Mouse (Mus musculus) embryo, embryonic 10.5 days (tissue): ENCODE measurements around the gene Ttpal.
"Not testable (repeated sequence)": the region's sequence is repeated elsewhere in the genome, so short reads cannot be mapped to it uniquely, and the experiment has no call there.

Experiments used
- DNase-seq: peaks from one replicate; pipeline ENCODE4 v3.0.0-alpha.2; 2015; ENCODE audit warnings: low spot score

Ttpal gene

GRCm38 (mm10) chr2:163592084-163592483 is 10.0 kb upstream of the Ttpal start:
- peak; percentile 58 for DNase-seq

DNA sequence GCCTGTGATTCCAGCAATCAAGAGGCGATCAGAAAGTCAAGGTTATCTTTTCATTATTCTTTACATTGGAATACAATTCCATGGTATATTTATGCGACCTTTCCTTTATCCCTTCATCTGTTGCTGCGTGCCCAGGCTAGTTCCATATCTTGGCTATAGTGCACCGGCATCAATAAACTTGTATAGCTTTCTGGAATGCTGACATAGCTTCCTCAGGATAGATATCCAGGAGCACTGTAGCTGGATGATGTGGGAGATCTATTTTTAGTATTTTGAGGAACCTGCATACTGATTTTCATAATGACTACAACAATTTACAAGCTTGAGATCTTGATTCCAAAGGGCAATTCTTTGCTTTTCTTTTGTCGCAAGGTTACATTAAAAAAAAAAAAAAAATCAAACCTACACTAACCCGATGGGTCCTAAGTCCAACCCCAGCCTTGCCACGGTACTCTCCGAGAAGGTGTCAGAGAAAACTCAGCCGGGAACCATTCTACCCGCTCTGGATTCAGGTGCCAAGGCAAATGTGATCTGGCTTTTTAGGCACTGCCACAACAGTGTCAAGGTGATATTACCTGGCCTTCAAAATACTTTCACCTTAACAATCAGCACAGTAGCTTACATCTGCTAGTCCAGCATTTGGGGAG is 8.4 kb upstream of the Ttpal start:
- DNase-seq, result no peak

- no peak for DNase-seq
Observed at GRCm38 (mm10) chr2:163595119-163595518, 7.0 kb upstream of the Ttpal start.

DNA sequence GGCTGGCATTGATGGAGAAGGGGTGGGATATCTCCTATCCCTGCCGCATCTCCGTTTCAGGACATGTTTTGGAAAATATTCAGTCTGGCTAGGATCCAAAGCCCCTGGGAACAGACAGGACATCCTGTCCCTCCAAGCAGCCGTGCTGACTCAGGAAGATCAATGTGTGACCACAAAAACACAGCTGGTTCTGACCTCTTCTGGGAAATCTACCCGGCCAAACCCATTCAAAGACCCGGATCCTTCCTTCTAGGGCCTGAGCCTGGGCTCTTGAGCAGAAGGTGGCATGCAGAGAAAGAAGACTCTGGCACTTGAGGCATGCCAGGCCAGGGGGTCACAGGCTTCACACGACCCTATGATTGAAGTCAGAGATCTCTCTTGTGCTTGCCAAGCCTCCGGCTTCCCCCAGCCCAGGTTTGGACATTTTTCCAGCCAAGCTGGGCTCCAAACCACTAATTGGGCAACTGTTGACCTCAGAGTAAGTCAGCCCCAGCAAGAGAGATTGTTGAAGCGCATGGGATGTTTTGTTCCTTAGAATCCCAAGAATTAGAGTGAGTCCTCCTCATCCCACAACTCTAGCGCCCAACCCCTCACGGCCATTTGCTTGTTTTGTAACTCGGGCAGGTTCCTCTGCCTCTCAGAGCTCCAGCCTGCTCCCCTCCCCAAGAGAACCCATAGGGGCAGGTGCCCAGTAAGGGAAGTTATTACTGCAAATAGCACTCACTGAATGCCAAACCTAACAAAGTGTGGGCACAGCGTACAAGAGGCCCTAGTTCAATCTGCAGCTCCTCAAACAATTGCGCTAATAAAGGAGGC is 5.8 kb upstream of the Ttpal start:
- DNase-seq, result no peak

DNA sequence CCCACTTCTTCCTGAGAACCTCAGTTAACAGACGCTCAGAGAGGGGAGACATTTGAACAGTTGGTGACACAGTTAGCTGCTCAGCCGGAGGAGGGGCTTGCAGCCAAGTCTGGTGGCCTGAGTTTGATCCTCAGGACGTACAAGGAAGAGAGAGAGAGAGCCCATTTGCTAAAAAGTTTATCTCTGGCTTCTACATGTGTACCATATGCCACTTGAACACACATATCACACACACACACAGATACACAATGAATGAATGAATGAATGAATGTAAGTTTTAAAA is 5.3 kb upstream of the Ttpal start:
- DNase-seq, result no peak

GRCm38 (mm10) chr2:163597661-163598060 is 4.5 kb upstream of the Ttpal start:
- peak; percentile 35 for DNase-seq

GRCm38 (mm10) chr2:163599226-163599625 is 2.9 kb upstream of the Ttpal start:
- peak; percentile 81 for DNase-seq

- DNase-seq, result no peak
Observed at GRCm38 (mm10) chr2:163601066-163601465, 1.0 kb upstream of the Ttpal start.

- DNase-seq, result no peak
Observed at GRCm38 (mm10) chr2:163601712-163602100, 408 bp upstream of the Ttpal start.

DNA sequence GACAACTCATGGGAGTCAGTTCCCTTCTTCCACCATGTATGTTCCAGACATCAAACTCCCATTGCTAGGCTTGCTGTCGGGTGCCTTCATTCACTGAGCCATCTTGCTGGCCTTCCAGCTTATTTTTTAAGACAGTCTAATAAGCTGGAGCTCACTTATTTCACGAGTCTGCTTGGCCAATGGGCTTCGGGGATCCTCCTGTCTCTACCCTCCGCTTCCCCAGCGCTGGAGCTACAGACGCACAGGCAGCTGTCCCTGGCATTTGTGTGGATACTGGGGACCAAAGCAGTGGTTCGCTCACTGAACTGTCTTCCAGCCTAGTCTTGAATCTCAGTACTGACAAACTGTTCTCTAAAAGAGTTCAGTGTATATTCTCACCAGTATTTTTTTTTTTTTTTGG is 4.0 kb downstream of the Ttpal start:
- no peak for DNase-seq

- DNase-seq, result no peak
Observed at GRCm38 (mm10) chr2:163608008-163608407, 5.9 kb downstream of the Ttpal start.

DNA sequence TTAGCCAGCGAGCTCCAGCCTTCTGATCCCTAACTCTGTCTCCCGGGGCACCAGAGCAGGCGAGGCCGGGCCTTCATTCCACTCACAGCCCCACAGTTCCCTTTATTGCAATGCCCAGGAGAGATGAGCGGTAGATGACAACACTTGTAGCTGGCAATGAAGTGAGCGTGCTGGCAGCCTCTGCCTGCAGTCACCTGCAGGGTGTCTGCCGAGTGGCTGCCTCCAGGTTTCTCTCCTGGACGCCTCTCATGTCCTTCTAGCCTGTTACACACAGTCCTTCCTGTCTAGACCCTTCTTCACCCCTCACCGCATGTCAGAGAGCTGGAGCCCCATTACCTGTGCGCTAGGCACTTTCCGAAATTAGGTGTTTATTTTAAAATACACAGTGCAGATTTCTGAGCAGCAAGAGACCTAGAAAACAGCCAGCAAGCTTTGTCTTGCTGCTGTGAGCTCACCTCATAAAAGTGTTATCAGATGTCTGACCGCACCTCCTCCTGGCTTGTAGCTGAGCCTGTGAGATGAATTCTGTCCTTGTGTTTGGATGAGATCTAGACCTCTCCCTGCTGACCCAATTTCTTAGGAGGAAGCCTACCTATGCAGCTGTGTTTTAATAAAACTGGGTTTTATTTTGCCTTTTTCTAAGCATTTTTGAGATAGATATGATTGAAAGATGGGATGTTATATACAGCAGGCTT is 7.3 kb downstream of the Ttpal start:
- no peak for DNase-seq

GRCm38 (mm10) chr2:163611176-163611575 is 9.1 kb downstream of the Ttpal start:
- DNase-seq, result no peak

DNA sequence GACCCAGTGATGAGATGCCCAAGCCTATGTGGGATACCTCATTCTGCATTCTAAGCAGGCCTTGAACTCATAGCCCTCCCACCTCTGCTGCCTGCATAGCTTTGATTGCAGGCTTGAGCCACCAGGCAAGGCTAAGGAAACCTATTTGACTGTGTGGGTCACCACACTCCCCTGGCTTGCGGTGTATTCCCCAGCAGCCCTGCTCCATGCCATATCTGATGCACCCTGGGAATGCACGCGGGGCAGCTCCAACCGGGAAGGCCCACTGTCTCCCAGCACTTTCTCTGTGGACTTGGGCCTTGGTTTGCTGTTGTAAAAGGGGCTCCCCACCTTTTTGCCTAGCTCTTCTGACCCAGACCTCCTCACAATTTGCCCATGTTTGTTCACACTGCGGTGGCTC is 11.1 kb downstream of the Ttpal start:
- DNase-seq, result no peak

DNA sequence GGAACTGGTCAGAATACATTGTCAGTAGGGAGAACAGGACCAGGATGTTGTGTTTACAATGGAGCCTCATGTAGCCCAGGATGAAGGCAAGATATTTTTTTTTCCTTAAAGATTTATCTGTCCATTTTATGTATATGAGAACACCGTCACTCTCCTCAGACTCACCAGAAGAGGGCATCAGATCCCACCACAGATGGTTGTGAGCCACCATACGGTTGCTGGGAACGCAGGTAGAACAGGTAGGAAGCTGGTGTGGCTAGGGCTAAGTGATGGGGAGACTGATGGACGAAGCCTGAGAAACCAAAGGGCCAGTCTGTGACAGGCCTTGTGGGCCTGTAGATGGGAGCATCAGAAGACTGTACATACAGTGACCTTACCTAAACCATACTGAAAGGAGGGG is 11.9 kb downstream of the Ttpal start:
- DNase-seq, result no peak

- DNase-seq, result no peak
Observed at GRCm38 (mm10) chr2:163615401-163615800, 13.3 kb downstream of the Ttpal start.

- no peak for DNase-seq
Observed at GRCm38 (mm10) chr2:163615906-163616651, 14.0 kb downstream of the Ttpal start.

- no peak for DNase-seq
Observed at GRCm38 (mm10) chr2:163616652-163617227, 14.6 kb downstream of the Ttpal start.

- no peak for DNase-seq
Observed at GRCm38 (mm10) chr2:163617232-163617863, 15.2 kb downstream of the Ttpal start.

- no peak for DNase-seq
Observed at GRCm38 (mm10) chr2:163617874-163618273, 15.8 kb downstream of the Ttpal start.

- no peak for DNase-seq
Observed at GRCm38 (mm10) chr2:163620451-163620850, 18.3 kb downstream of the Ttpal start.

DNA sequence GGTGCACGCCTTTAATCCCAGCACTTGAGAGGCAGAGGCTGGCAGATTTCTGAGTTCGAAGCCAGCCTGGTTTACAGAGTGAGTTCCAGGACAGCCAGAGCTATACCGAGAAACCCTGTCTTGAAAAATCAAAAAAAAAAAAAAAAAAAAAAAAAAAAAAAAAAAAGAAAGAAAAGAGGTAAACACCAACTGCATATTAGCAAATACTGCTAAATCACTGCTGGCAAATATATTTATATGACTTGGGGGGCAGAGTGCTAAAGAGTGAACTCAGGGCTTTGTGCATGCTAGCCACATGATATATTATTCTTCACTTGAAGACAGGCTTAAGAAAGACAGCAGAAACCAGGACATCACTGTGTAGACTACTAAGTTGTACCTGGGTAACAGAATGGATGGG is 19.3 kb downstream of the Ttpal start:
- DNase-seq, result not testable (repeated sequence)
